Mouse (Mus musculus): ENCODE measurements around the gene Cacna1d.

GRCm38 (mm10) chr14:30019375-30019774 lies 471.9 kb downstream of the Cacna1d start:
- TF ChIP-seq POLR2A (IDR thresholded peaks at IDR 0.05; ENCODE audit: borderline replicate concordance, extremely low read depth, low read depth, low read length) (no peak), CTCF (IDR thresholded peaks at IDR 0.05; ENCODE audit: insufficient read depth, low read length) (no peak)
